Mouse (Mus musculus) kidney, adult 11 months (tissue): ENCODE results near the gene Zp2.

Experiments
- DNase-seq: peaks from one replicate; pipeline ENCODE4 v3.0.0; 2022

Zp2 gene

GRCm38 (mm10) chr7:120128951-120129350, 16.1 kb downstream of the Zp2 start:
- DNase-seq = no peak

- DNase-seq = no peak
Measured at GRCm38 (mm10) chr7:120127686-120128059, 17.4 kb downstream of the Zp2 start.

- DNase-seq = no peak
Measured at GRCm38 (mm10) chr7:120126976-120127685, 18.0 kb downstream of the Zp2 start.

- DNase-seq = peak; percentile 59
Measured at GRCm38 (mm10) chr7:120124844-120125243, 20.2 kb downstream of the Zp2 start.

- no peak for DNase-seq
Measured at GRCm38 (mm10) chr7:120123776-120124175, 21.3 kb downstream of the Zp2 start.

GRCm38 (mm10) chr7:120117529-120117928, 27.6 kb downstream of the Zp2 start:
- DNase-seq = no peak

GRCm38 (mm10) chr7:120116976-120117375, 28.1 kb downstream of the Zp2 start:
- no peak for DNase-seq

GRCm38 (mm10) chr7:120109676-120110075, 35.4 kb downstream of the Zp2 start:
- DNase-seq = no peak

GRCm38 (mm10) chr7:120106356-120106755, 38.7 kb downstream of the Zp2 start:
- no peak for DNase-seq

- no peak for DNase-seq
Measured at GRCm38 (mm10) chr7:120104975-120105374, 40.1 kb downstream of the Zp2 start.

- peak; percentile 43 for DNase-seq
Measured at GRCm38 (mm10) chr7:120103019-120103567, 42.0 kb downstream of the Zp2 start.

- peak; percentile 89 for DNase-seq
Measured at GRCm38 (mm10) chr7:120102164-120102972, 42.7 kb downstream of the Zp2 start, which contains the start of gene Tmem159. Gene Tmem159, plus strand, starts transcription at chr7:120102353.

- DNase-seq = peak; percentile 76
Measured at GRCm38 (mm10) chr7:120098403-120098802, 46.7 kb downstream of the Zp2 start.

- peak; percentile 46 for DNase-seq
Measured at GRCm38 (mm10) chr7:120097845-120098244, 47.2 kb downstream of the Zp2 start.

GRCm38 (mm10) chr7:120095180-120095579, 49.9 kb downstream of the Zp2 start, which contains the start of gene Dnah3:
Gene Dnah3, minus strand, starts transcription at chr7:120095280.
- no peak for DNase-seq

GRCm38 (mm10) chr7:120094216-120094615, 50.9 kb downstream of the Zp2 start:
- DNase-seq = no peak

- DNase-seq = no peak
Measured at GRCm38 (mm10) chr7:120093033-120093432, 52.1 kb downstream of the Zp2 start.

- DNase-seq = no peak
Measured at GRCm38 (mm10) chr7:120080177-120080576, 64.9 kb downstream of the Zp2 start.
